Mouse (Mus musculus): ENCODE measurements at regions not wholly inside any gene's neighbourhood (a gene's known extent, or its start where the extent isn't known, plus 50 kb on each side); places are given as distances from the start of the nearest gene placed in this dataset.

- H3K9me3 ChIP-seq (ENCODE audit: low read length) = no peaks in the 10 kb centered on the region
- H3K36me3 ChIP-seq (ENCODE audit: insufficient read depth, low read length) = no peaks in the 10 kb centered on the region
- no peaks in the 10 kb centered on the region for H3K27me3 ChIP-seq (ENCODE audit: insufficient read depth, low read length)
- no peaks in the 10 kb centered on the region for H3K4me1 ChIP-seq (replicated peaks; ENCODE audit: low read depth, low read length)
- TF ChIP-seq POU5F1 (IDR thresholded peaks at IDR 0.05; ENCODE audit: borderline replicate concordance, low read length) (no peak), NANOG (IDR thresholded peaks at IDR 0.05; ENCODE audit: borderline replicate concordance, low read length) (no peak), CTCF (conservative IDR thresholded peaks at IDR 0.05; ENCODE audit: low read length) (no peak)
- H3K4me3 ChIP-seq (replicated peaks; ENCODE audit: low read length) = no peak overlapping the region
Measured at GRCm38 (mm10) chr11:24618586-24618985, 540.7 kb downstream of the Bcl11a start.

- Histone ChIP-seq H3K36me3 (ENCODE audit: insufficient read depth, low read length) (no peaks in the 10 kb centered on the region), H3K4me3 (replicated peaks; ENCODE audit: low read length) (no peak overlapping the region)
Measured at GRCm38 (mm10) chr11:24619021-24619420, 541.2 kb downstream of the Bcl11a start.

GRCm38 (mm10) chr11:24628619-24629018 lies 550.8 kb downstream of the Bcl11a start:
- H3K4me3 ChIP-seq (replicated peaks; ENCODE audit: low read length) = no peak overlapping the region
- H3K4me1 ChIP-seq (replicated peaks; ENCODE audit: low read depth, low read length) = peaks cover 40% of the 10 kb centered on the region
- H3K27me3 ChIP-seq (ENCODE audit: insufficient read depth, low read length) = peaks cover 18% of the 10 kb centered on the region
- H3K9me3 ChIP-seq (ENCODE audit: low read length) = no peaks in the 10 kb centered on the region
- no peaks in the 10 kb centered on the region for H3K36me3 ChIP-seq (ENCODE audit: insufficient read depth, low read length)
- TF ChIP-seq CTCF (conservative IDR thresholded peaks at IDR 0.05; ENCODE audit: low read length) (no peak), POU5F1 (IDR thresholded peaks at IDR 0.05; ENCODE audit: borderline replicate concordance, low read length) (no peak), NANOG (IDR thresholded peaks at IDR 0.05; ENCODE audit: borderline replicate concordance, low read length) (no peak)

More at GRCm38 (mm10) chr11:24619021-24619420, 541.2 kb downstream of the Bcl11a start:
- Histone ChIP-seq H3K9me3 (ENCODE audit: low read length) (no peaks in the 10 kb centered on the region), H3K4me1 (replicated peaks; ENCODE audit: low read depth, low read length) (no peaks in the 10 kb centered on the region), H3K27me3 (ENCODE audit: insufficient read depth, low read length) (no peaks in the 10 kb centered on the region)
- TF ChIP-seq NANOG (IDR thresholded peaks at IDR 0.05; ENCODE audit: borderline replicate concordance, low read length) = no peak
- TF ChIP-seq POU5F1 (IDR thresholded peaks at IDR 0.05; ENCODE audit: borderline replicate concordance, low read length) = no peak
- TF ChIP-seq CTCF (conservative IDR thresholded peaks at IDR 0.05; ENCODE audit: low read length) = no peak

GRCm38 (mm10) chr11:24629431-24629830 lies 551.6 kb downstream of the Bcl11a start:
- Histone ChIP-seq H3K4me3 (replicated peaks; ENCODE audit: low read length) (no peak overlapping the region), H3K4me1 (replicated peaks; ENCODE audit: low read depth, low read length) (peaks cover 40% of the 10 kb centered on the region), H3K27me3 (ENCODE audit: insufficient read depth, low read length) (peaks cover 18% of the 10 kb centered on the region), H3K9me3 (ENCODE audit: low read length) (no peaks in the 10 kb centered on the region), H3K36me3 (ENCODE audit: insufficient read depth, low read length) (no peaks in the 10 kb centered on the region)
- TF ChIP-seq NANOG (IDR thresholded peaks at IDR 0.05; ENCODE audit: borderline replicate concordance, low read length) = no peak
- no peak for TF ChIP-seq CTCF (conservative IDR thresholded peaks at IDR 0.05; ENCODE audit: low read length)
- no peak for TF ChIP-seq POU5F1 (IDR thresholded peaks at IDR 0.05; ENCODE audit: borderline replicate concordance, low read length)

- Histone ChIP-seq H3K27me3 (ENCODE audit: insufficient read depth, low read length) (peaks cover 18% of the 10 kb centered on the region), H3K9me3 (ENCODE audit: low read length) (no peaks in the 10 kb centered on the region)
Measured at GRCm38 (mm10) chr11:24630403-24630900, 552.6 kb downstream of the Bcl11a start.

GRCm38 (mm10) chr11:24631651-24632050 lies 553.8 kb downstream of the Bcl11a start:
- Histone ChIP-seq H3K9me3 (ENCODE audit: low read length) (no peaks in the 10 kb centered on the region), H3K27me3 (ENCODE audit: insufficient read depth, low read length) (peaks cover 11% of the 10 kb centered on the region), H3K36me3 (ENCODE audit: insufficient read depth, low read length) (no peaks in the 10 kb centered on the region), H3K4me3 (replicated peaks; ENCODE audit: low read length) (no peak overlapping the region), H3K4me1 (replicated peaks; ENCODE audit: low read depth, low read length) (peaks cover 47% of the 10 kb centered on the region)
- TF ChIP-seq POU5F1 (IDR thresholded peaks at IDR 0.05; ENCODE audit: borderline replicate concordance, low read length) (no peak), CTCF (conservative IDR thresholded peaks at IDR 0.05; ENCODE audit: low read length) (no peak), NANOG (IDR thresholded peaks at IDR 0.05; ENCODE audit: borderline replicate concordance, low read length) (no peak)

More at GRCm38 (mm10) chr11:24630403-24630900, 552.6 kb downstream of the Bcl11a start:
- TF ChIP-seq NANOG (IDR thresholded peaks at IDR 0.05; ENCODE audit: borderline replicate concordance, low read length) = peak; percentile 63
- TF ChIP-seq CTCF (conservative IDR thresholded peaks at IDR 0.05; ENCODE audit: low read length) = no peak
- TF ChIP-seq POU5F1 (IDR thresholded peaks at IDR 0.05; ENCODE audit: borderline replicate concordance, low read length) = no peak
- H3K36me3 ChIP-seq (ENCODE audit: insufficient read depth, low read length) = no peaks in the 10 kb centered on the region
- H3K4me1 ChIP-seq (replicated peaks; ENCODE audit: low read depth, low read length) = peaks cover 47% of the 10 kb centered on the region
- no peak overlapping the region for H3K4me3 ChIP-seq (replicated peaks; ENCODE audit: low read length)

- no peaks in the 10 kb centered on the region for H3K27me3 ChIP-seq (ENCODE audit: insufficient read depth, low read length)
- no peaks in the 10 kb centered on the region for H3K36me3 ChIP-seq (ENCODE audit: insufficient read depth, low read length)
- peaks cover 10% of the 10 kb centered on the region for H3K4me1 ChIP-seq (replicated peaks; ENCODE audit: low read depth, low read length)
- no peaks in the 10 kb centered on the region for H3K9me3 ChIP-seq (ENCODE audit: low read length)
- H3K4me3 ChIP-seq (replicated peaks; ENCODE audit: low read length) = no peak overlapping the region
- TF ChIP-seq POU5F1 (IDR thresholded peaks at IDR 0.05; ENCODE audit: borderline replicate concordance, low read length) (no peak), NANOG (IDR thresholded peaks at IDR 0.05; ENCODE audit: borderline replicate concordance, low read length) (no peak), CTCF (conservative IDR thresholded peaks at IDR 0.05; ENCODE audit: low read length) (no peak)
Measured at GRCm38 (mm10) chr11:24636716-24637115, 558.9 kb downstream of the Bcl11a start.

GRCm38 (mm10) chr11:24643439-24644109 lies 565.7 kb downstream of the Bcl11a start:
- no peak overlapping the region for H3K4me3 ChIP-seq (replicated peaks; ENCODE audit: low read length)
- H3K4me1 ChIP-seq (replicated peaks; ENCODE audit: low read depth, low read length) = no peaks in the 10 kb centered on the region
- no peaks in the 10 kb centered on the region for H3K9me3 ChIP-seq (ENCODE audit: low read length)
- no peaks in the 10 kb centered on the region for H3K36me3 ChIP-seq (ENCODE audit: insufficient read depth, low read length)
- no peak for TF ChIP-seq NANOG (IDR thresholded peaks at IDR 0.05; ENCODE audit: borderline replicate concordance, low read length)
- no peak for TF ChIP-seq POU5F1 (IDR thresholded peaks at IDR 0.05; ENCODE audit: borderline replicate concordance, low read length)
- no peak for TF ChIP-seq CTCF (conservative IDR thresholded peaks at IDR 0.05; ENCODE audit: low read length)
- no peaks in the 10 kb centered on the region for H3K27me3 ChIP-seq (ENCODE audit: insufficient read depth, low read length)

Data from E14TG2a.4 (cell line).